Mouse (Mus musculus): Measurements from ENCODE around the gene AI854703. TPM values are rescaled to one million over a fixed set of nuclear protein-coding genes. Genes with fewer than 3 reads are reported as not detected.

Gene AI854703
- polyA plus RNA-seq, 1 experiment from 2014 or later = 1.6 TPM

DNA sequence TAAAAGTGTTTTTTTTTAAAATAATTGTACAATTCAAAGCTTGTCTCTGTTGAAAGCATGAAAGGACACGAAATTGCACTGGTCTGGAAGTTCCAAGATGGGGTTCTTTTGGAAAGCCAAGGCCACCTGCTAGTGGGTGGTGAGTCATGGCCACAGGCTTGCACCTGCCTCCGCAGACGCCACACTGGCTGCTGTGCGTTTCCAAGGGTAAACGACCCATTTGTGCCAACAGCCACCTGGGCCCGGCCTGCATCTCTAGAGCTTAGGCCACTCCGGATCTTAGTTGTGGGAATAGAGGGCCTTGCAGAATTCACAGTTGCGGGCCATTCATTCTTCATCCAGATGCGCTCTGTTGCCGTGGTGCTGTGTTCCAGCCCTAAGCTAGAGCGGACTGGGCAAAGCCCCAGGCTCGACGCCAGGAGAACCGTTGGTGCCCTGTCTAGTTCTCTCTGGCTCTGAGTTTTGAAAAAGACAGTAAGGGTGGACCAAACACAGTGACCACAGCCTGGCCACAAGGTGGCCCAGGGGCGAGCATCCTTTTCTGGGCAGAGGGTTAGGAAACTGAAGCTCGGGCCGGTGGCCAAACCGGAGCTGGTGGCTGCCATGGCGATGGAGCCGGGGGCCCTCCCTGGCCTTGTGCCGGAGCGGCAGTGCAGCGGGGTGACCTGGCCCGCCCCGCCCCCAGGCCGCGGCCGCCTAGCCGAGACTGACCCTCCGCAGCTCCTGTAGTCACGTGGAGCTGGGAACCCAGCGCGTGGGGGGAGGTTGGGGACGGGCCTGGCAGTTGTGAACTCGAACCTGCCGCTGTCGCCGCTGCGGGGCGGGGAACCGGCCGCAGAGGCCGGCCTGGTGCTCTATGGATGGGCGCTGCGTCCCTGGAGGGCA, 33.2 kb upstream of the AI854703 start, which contains the start of the genes Repin1 and Gm44965:
Gene Repin1 (plus strand): TSS at position 726 of the 885 bp plus-strand sequence.
Gene Gm44965 (plus strand): TSS at position 784 of the 885 bp plus-strand sequence.
- Histone ChIP-seq H3K9ac (ENCODE audit: low read length) (peak within 1 kb of the TSS; percentile 93), H3K4me1 (ENCODE audit: control insufficient read depth, insufficient read depth, low read length) (peaks cover 7% of the 10 kb centered on the region; the same call in 1 of the 2 replicates), H3K9me3 (ENCODE audit: control insufficient read depth, low read length) (0 out of 2 replicates have a peak, but pooled peaks cover 3% of the 10 kb centered on the region), H3K36me3 (ENCODE audit: control insufficient read depth, insufficient read depth, low read length) (peaks cover 28% of the 10 kb centered on the region), H3K27ac (ENCODE audit: low read depth, low read length) (peak within 1 kb of the TSS; percentile 94), H3K4me3 (ENCODE audit: low read depth, low read length) (peak within 1 kb of the TSS; percentile 79), H3K27me3 (ENCODE audit: control insufficient read depth, insufficient read depth, low read length) (no peaks in the 10 kb centered on the region), H3K4me2 (ENCODE audit: low read depth) (peak within 1 kb of the TSS; percentile 76)
- DNase-seq (ENCODE audit: low spot score) (peak; percentile 92), ATAC-seq (ENCODE audit: insufficient read depth, low FRiP score, low TSS enrichment) (peak; percentile 89)
- 6% methylated on average over 36 of the region's 45 CpGs for WGBS

GRCm38 (mm10) chr6:48594043-48594738, 32.4 kb upstream of the AI854703 start:
- H3K36me3 ChIP-seq (ENCODE audit: control insufficient read depth, insufficient read depth, low read length) = peaks cover 31% of the 10 kb centered on the region
- peak overlapping the region; percentile 94 for H3K27ac ChIP-seq (ENCODE audit: low read depth, low read length)
- under 1% methylated on average over 31 of the region's 41 CpGs for WGBS
- H3K9ac ChIP-seq (ENCODE audit: low read length) = peak overlapping the region; percentile 93
- peak overlapping the region; percentile 76 for H3K4me2 ChIP-seq (ENCODE audit: low read depth)
- H3K9me3 ChIP-seq (ENCODE audit: control insufficient read depth, low read length) = 0 out of 2 replicates have a peak, but pooled peaks cover 3% of the 10 kb centered on the region
- peaks cover 7% of the 10 kb centered on the region; the same call in 1 of the 2 replicates for H3K4me1 ChIP-seq (ENCODE audit: control insufficient read depth, insufficient read depth, low read length)
- ATAC-seq (ENCODE audit: insufficient read depth, low FRiP score, low TSS enrichment) (peak; percentile 85), DNase-seq (ENCODE audit: low spot score) (peak; percentile 73)
- H3K4me3 ChIP-seq (ENCODE audit: low read depth, low read length) = peak overlapping the region; percentile 79
- H3K27me3 ChIP-seq (ENCODE audit: control insufficient read depth, insufficient read depth, low read length) = no peaks in the 10 kb centered on the region

- WGBS = 83% methylated on average over 1 of the region's 1 CpGs
- peak overlapping the region; percentile 79; the same call in 1 of the 2 replicates for H3K4me3 ChIP-seq (ENCODE audit: low read depth, low read length)
- 0 out of 2 replicates have a peak, but pooled peaks cover 3% of the 10 kb centered on the region for H3K9me3 ChIP-seq (ENCODE audit: control insufficient read depth, low read length)
- peaks cover 7% of the 10 kb centered on the region; the same call in 1 of the 2 replicates for H3K4me1 ChIP-seq (ENCODE audit: control insufficient read depth, insufficient read depth, low read length)
- no peaks in the 10 kb centered on the region for H3K27me3 ChIP-seq (ENCODE audit: control insufficient read depth, insufficient read depth, low read length)
- H3K27ac ChIP-seq (ENCODE audit: low read depth, low read length) = no peak overlapping the region
- H3K4me2 ChIP-seq (ENCODE audit: low read depth) = peak overlapping the region; percentile 76
- H3K9ac ChIP-seq (ENCODE audit: low read length) = peak overlapping the region; percentile 30
- DNase-seq (ENCODE audit: low spot score) = no peak
- ATAC-seq (ENCODE audit: insufficient read depth, low FRiP score, low TSS enrichment) = no peak
- peaks cover 33% of the 10 kb centered on the region for H3K36me3 ChIP-seq (ENCODE audit: control insufficient read depth, insufficient read depth, low read length)
Observed at GRCm38 (mm10) chr6:48595278-48595677, 31.3 kb upstream of the AI854703 start.

- 97% methylated on average over 45 of the region's 45 CpGs for WGBS
- no peaks in the 10 kb centered on the region for H3K27me3 ChIP-seq (ENCODE audit: control insufficient read depth, insufficient read depth, low read length)
- H3K4me2 ChIP-seq (ENCODE audit: low read depth) = no peak overlapping the region
- H3K9me3 ChIP-seq (ENCODE audit: control insufficient read depth, low read length) = 0 out of 2 replicates have a peak, but pooled peaks cover 3% of the 10 kb centered on the region
- no peak for DNase-seq (ENCODE audit: low spot score)
- H3K36me3 ChIP-seq (ENCODE audit: control insufficient read depth, insufficient read depth, low read length) = peaks cover 33% of the 10 kb centered on the region
- no peak overlapping the region for H3K27ac ChIP-seq (ENCODE audit: low read depth, low read length)
- no peak overlapping the region for H3K4me3 ChIP-seq (ENCODE audit: low read depth, low read length)
- H3K9ac ChIP-seq (ENCODE audit: low read length) = no peak overlapping the region
- ATAC-seq (ENCODE audit: insufficient read depth, low FRiP score, low TSS enrichment) = no peak
- peaks cover 10% of the 10 kb centered on the region; the same call in 1 of the 2 replicates for H3K4me1 ChIP-seq (ENCODE audit: control insufficient read depth, insufficient read depth, low read length)
Observed at GRCm38 (mm10) chr6:48596545-48597232, 29.9 kb upstream of the AI854703 start.

- H3K4me1 ChIP-seq (ENCODE audit: control insufficient read depth, insufficient read depth, low read length) = peaks cover 10% of the 10 kb centered on the region; the same call in 1 of the 2 replicates
- no peak overlapping the region for H3K4me3 ChIP-seq (ENCODE audit: low read depth, low read length)
- H3K4me2 ChIP-seq (ENCODE audit: low read depth) = no peak overlapping the region
- DNase-seq (ENCODE audit: low spot score) = no peak
- H3K27me3 ChIP-seq (ENCODE audit: control insufficient read depth, insufficient read depth, low read length) = no peaks in the 10 kb centered on the region
- no peak overlapping the region for H3K9ac ChIP-seq (ENCODE audit: low read length)
- WGBS = 97% methylated on average over 27 of the region's 27 CpGs
- H3K27ac ChIP-seq (ENCODE audit: low read depth, low read length) = no peak overlapping the region
- ATAC-seq (ENCODE audit: insufficient read depth, low FRiP score, low TSS enrichment) = no peak
- peaks cover 33% of the 10 kb centered on the region for H3K36me3 ChIP-seq (ENCODE audit: control insufficient read depth, insufficient read depth, low read length)
- H3K9me3 ChIP-seq (ENCODE audit: control insufficient read depth, low read length) = 0 out of 2 replicates have a peak, but pooled peaks cover 3% of the 10 kb centered on the region
Observed at GRCm38 (mm10) chr6:48597233-48597625, 29.3 kb upstream of the AI854703 start.

- 0 out of 2 replicates have a peak, but pooled peaks cover 3% of the 10 kb centered on the region for H3K9me3 ChIP-seq (ENCODE audit: control insufficient read depth, low read length)
- H3K4me1 ChIP-seq (ENCODE audit: control insufficient read depth, insufficient read depth, low read length) = 0 out of 2 replicates have a peak, but pooled peaks cover 3% of the 10 kb centered on the region
- no peak overlapping the region for H3K4me2 ChIP-seq (ENCODE audit: low read depth)
- WGBS = 95% methylated on average over 1 of the region's 1 CpGs
- no peak for DNase-seq (ENCODE audit: low spot score)
- no peak overlapping the region for H3K27ac ChIP-seq (ENCODE audit: low read depth, low read length)
- H3K9ac ChIP-seq (ENCODE audit: low read length) = no peak overlapping the region
- no peaks in the 10 kb centered on the region for H3K27me3 ChIP-seq (ENCODE audit: control insufficient read depth, insufficient read depth, low read length)
- H3K36me3 ChIP-seq (ENCODE audit: control insufficient read depth, insufficient read depth, low read length) = peaks cover 33% of the 10 kb centered on the region
- ATAC-seq (ENCODE audit: insufficient read depth, low FRiP score, low TSS enrichment) = no peak
- H3K4me3 ChIP-seq (ENCODE audit: low read depth, low read length) = no peak overlapping the region
Observed at GRCm38 (mm10) chr6:48600594-48600993, 26.0 kb upstream of the AI854703 start.

DNA sequence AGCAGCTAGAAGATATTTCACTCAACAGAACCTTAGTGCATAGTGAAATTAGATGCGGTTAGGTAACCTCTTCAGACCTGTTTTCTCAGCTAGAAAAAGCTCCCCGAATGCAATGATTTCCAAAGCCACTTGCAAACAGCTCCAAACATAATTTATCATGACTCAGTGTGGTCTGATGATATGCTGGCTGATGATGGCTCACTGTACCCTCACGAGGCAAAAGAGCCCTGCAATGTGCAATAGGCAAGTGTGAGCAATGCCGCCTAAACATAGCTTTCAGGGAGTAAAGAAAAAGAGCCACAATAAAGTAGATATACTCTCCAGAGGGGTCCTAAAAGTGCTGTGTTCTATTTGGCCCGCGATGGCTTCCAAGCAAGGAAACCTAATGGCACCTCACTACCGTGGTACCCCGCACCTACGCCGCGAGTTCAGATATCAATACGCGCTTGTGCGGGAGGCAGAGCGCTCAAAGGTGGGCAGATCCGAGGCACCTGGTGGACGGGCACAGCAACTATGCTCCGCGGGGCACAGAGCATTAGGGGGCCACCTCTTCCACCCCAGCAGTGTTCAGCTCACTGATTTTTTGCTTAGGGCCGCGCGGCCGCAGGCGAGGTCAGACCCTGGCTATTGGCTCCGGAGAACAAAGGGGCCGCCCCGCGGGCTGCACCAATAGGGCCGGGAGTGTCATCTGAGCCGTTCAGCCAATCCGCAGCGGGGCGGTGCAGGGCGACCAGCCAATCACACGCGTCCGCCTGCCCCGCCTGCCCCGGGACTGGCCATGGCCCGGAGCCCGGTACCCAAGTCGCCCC, 25.1 kb upstream of the AI854703 start, which contains the start of gene Zfp775:
Gene Zfp775 (plus strand): TSS at position 793 of the 809 bp plus-strand sequence.
- Histone ChIP-seq H3K9me3 (ENCODE audit: control insufficient read depth, low read length) (0 out of 2 replicates have a peak, but pooled peaks cover 3% of the 10 kb centered on the region), H3K4me2 (ENCODE audit: low read depth) (peak within 1 kb of the TSS; percentile 92), H3K27me3 (ENCODE audit: control insufficient read depth, insufficient read depth, low read length) (no peaks in the 10 kb centered on the region), H3K27ac (ENCODE audit: low read depth, low read length) (peak within 1 kb of the TSS; percentile 87), H3K4me1 (ENCODE audit: control insufficient read depth, insufficient read depth, low read length) (0 out of 2 replicates have a peak, but pooled peaks cover 3% of the 10 kb centered on the region), H3K4me3 (ENCODE audit: low read depth, low read length) (peak within 1 kb of the TSS; percentile 55), H3K9ac (ENCODE audit: low read length) (peak within 1 kb of the TSS; percentile 84), H3K36me3 (ENCODE audit: control insufficient read depth, insufficient read depth, low read length) (peaks cover 24% of the 10 kb centered on the region)
- 5% methylated on average over 42 of the region's 42 CpGs for WGBS
- DNase-seq (ENCODE audit: low spot score) (peak; percentile 97), ATAC-seq (ENCODE audit: insufficient read depth, low FRiP score, low TSS enrichment) (peak; percentile 100)
